Mouse (Mus musculus) spleen, postnatal 14 days (tissue): ENCODE results near the gene Lsr.
A peak's percentile ranks its signal among the peaks of the same experiment; 100 is the strongest.

Experiments
- DNase-seq, 2 experiments: peaks; one replicate each; pipeline ENCODE4 v3.0.0; 2021 to 2022; ENCODE audit warnings: low spot score in 2 of 2

The Lsr gene

DNA sequence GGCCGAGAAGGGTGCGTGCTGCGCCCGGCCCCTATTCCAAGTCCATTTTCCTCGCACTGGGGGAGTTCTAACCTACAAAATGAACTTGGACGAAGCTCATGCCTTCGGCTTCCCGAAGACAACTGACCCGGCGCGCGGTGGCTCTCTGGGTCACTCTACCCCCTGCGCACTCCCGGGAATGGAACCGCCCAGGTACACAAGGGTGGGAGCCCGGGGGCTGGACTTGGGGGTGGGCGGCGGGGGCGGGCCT, at the start of gene Lsr:
Lsr (minus strand) TSS at position 214 of the 250 bp plus-strand sequence.
- no peak for DNase-seq

DNA sequence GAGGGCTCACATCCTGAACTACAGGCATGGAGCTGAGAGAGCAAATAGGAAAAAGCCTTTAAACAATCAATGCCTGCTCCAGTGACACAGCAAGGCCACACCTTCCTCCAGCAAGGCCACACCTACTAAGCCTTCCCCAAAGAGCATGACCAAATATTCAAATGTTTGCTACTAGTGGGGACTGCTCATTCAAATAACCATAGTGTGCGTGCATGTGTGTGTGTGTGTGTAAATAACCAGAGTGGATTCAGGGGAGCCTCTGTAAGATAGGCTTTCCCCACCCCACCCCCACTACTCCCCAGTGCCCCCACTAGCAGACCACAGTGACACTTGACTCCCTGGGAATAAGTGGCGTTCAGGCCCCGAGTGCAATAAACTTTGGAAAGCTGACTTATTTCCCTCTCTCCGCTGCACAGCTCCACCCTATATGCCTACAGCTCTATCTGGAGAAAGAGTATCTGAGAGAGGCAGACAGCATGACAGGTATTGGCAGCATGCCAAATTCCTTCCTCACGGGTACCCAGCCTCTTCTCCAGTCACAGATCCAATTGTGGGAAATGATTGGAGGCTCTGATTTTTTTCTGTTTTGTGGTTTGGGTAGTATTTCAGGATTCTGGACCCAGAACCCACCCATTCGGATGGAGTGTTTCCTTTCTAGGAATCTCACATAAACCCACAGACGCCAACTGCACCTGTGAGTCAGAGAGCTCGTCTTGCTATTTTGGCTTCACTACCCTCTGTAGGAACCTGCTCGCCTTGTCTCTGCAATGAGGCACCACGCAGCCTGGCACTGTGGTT, 44.0 kb upstream of the Lsr start:
- DNase-seq: no peak

DNA sequence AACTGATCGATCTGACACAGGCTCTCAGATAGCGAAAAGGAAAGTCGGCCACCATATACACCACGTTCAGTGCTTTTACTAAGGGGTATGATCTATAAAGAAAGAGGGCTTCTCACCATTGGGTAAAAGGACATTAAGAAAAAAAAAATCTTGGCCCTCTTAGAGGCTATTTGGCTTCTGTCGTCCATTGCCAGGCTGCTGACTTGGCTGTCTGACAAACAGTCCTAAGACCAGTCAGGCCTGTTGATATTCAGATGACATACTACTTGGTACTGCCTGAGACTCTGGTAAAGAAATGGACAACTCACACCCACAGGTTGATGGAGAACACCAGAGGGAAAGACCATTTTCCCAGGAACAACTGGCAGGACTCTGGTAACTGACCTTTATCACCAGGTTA, 39.7 kb upstream of the Lsr start:
- no peak for DNase-seq

DNA sequence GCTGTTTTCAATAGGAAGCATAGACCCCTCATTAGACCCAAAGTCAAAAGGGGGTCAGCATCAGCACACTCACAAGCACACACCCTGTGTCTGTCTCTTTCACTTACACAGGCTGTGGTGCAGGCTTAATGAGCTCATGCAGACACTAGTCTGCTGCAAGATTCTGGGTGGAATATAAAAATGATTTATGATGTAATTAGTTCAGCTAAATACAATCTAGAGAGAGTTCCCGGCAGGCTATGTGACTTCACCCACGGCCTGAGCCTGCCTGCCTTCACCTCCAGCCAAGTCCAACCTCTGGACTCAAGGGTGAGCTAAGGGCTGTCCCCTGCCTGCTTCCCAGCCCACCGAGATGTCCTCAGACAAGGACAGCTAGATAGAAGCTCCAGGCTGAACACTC, 35.6 kb upstream of the Lsr start:
- no peak for DNase-seq

DNA sequence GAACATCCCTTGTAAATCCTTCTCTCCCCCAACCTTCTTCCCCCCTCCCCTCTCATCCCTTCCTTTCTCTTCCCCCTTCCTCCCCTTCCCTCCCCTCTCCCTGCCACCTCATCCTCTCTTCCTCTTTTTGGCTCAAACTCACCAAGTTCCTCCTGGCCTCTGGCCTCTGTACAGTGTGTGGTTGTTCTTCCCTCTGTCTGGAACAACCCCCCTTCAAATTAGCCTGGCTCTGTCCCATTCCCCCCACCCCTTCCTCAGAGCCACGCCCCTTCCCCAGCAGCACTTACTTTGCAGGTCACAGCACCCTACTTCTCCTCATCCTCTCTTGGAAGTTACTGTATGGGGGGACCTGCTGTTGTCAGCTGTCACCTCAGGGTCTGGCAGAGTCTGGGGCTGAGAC, 34.9 kb upstream of the Lsr start:
- no peak for DNase-seq

DNA sequence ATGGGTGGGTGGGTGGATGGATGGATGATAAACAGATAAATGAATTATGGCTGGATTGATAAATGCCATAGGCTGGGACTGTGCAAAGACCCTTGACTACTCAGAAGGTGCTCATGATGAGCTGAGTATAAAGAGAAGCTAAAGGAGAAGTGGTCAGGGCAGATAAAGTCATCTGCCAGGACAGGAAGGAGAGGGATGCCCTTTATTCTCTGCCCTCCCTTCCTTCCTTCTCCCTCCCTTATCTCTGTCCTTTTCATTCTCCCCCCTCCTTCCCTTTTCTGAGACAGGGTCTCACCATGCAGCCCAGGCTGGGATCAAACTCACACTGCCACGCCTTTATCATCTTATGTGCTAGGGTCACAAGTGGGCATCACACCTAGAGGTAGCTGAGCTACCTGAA, 34.5 kb upstream of the Lsr start:
- no peak for DNase-seq

DNA sequence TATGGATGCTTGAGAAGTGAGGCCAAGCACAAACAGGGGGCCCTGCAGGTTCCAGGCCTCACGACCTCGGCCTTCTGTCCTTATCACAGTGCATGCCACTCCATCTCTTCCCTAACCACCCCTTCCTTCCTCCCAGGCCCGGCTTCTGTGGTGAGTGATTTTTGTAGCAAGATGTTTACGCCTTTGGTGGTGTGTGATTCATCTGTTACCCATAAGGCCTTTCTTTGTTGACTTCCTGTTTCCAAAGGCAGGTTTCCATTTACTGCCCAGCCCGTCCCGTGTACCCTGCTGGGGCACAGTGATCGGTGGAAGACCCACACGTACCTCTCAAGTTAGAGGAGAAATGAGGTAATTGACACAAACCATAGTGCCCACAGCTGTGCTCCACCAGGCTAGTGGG, 29.4 kb upstream of the Lsr start:
- peak; percentile 11 to 16 for DNase-seq

DNA sequence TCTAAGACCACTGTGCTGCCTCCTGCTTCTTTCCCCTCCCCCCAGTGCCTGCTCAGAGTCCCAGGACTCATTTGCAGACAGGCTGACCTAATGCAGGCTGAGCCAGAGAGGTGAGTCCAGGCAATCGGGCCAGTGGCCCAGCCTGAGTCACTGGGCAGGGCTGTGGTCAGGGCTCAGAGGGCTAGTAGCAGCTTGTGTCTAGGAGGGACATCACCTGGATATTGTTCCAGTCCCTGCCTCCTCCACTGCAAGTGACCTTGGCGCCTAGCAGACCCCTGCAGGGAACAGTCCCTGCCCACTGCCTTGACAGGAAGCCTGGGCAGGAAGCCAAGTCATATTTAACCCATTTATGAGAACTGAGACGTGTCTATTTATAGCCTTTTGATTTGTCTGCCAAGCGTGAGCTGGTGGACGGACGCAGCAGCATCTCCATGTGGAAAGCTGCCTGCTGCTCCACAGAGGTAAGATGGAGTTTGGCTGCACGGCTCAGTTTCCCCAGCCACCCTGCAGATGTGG, 27.3 kb upstream of the Lsr start:
- peak; percentile 17 to 37 for DNase-seq

DNA sequence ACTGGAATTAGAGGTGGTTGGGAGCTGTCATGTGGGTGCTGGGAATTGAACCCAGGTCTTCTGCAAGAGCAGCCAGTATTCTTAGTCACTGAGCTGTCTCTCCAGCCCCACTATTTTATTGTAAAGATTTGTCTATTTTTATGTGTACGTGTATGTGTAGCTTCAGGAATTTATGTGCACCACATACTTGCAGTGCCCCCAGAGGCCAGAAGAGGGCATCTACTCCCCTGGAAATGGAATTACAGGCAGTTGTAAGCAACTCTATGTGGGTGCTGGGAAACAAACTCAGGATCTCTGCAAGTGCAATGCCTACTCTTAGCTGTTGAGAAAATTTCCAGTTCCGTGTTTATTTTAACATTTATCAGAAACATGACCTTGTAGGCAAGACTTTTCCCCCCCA, 23.2 kb upstream of the Lsr start:
- DNase-seq: no peak

DNA sequence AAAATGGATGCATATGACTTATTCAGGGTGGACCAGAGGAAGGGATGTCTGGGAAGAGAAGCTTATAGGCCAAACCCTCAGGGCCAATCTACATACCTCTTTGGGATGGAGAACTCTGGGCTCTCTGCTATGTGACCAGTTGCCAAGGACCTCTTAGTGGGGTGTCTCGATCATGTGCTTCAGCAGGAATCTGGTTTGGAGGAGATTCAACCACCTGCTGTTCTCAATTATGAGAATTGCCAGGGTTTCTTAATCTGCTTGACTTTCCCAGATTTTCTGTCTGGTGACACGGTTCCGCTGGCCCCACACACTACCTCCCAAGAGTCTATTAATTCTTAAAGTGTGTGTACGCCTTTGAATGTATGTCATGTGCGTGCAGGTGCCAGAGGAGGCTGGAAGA, 20.7 kb upstream of the Lsr start:
- DNase-seq: no peak

DNA sequence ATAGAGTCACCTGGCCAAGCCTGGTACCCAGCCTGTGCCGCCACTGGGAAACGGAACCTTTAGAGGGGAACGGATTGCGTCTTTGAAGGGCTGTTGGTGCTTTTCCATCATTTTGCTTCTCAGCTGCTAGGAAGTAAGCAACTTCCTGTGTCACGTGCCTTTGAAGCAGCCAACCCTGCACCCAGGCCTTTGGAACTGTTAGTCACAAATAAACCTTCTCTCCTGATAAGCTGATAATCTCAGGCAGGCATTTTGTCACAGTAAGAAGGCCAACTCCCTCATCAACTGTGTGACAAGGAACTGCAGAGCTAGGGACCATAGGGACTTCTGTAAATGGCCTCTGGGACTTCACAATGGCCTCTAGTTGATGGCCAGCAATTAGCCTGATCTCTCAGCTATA, 18.9 kb upstream of the Lsr start:
- DNase-seq: no peak

DNA sequence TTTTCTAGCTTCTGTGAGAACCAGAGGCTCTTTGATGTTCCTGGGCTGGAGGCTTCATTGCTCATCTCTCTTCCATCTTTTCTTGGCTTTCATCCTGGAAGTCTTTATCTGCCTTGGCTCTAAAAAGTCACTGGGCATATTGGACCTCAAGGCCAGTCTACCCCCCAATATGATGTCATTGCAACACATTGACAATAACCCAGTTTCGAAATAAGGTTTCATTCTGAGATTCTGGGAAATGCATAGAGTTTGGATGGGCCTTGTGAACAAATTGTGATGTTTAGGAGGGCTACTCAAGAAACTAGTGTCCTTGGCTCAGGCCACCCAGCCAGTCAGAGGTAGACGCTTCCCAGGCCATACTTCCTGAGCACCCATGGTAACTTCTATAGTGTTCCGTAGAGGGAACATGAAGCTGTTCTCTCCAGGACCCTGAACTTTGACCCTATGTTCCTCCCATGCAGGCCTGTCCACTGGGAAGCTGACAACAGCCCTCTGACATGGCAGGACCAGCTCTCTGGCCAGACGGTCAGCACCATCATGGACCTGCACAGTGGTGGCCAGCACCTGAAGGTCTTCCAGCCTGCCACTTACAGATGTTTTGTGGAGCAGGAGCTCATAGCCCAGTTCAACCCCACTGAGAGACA, 15.4 kb upstream of the Lsr start:
- DNase-seq: no peak

DNA sequence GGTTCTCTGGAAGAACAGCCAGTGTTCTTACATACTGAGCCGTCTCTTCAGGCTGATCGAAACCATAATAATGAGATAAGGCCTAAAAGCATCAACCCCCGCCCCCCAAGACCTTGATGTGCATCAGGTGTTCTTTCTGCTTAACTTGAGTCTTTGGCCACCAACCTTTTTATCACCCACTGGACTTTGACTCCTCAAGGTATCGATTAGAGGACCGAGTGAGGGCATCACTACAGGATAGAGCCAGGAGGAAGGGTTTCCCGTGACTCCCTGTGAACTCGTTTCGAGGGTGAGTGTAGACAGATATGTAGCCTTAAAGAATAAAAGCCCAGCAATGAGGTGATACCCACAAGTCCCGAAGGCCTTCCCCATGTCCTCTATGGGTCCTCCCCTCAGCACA, 12.1 kb upstream of the Lsr start:
- no peak for DNase-seq

DNA sequence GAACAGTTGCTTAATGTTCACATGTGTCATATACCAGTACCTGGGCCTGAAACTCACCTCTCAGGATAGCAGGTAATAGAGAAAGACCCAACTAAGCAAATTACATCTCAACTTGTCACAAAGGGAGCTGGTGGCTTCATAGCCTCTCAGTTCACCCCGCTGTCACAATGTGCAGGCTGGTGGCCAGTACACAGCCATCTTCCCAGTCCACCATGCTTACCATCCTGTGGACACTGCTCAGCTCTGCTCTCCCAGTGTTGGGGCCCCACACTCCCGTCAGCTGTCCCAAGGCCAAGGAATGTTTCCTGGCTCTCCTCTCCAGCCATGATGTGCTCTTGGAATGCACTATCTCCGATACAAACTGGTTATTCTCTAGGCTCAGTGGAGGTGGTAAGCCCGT, 8.4 kb upstream of the Lsr start:
- DNase-seq: no peak

DNA sequence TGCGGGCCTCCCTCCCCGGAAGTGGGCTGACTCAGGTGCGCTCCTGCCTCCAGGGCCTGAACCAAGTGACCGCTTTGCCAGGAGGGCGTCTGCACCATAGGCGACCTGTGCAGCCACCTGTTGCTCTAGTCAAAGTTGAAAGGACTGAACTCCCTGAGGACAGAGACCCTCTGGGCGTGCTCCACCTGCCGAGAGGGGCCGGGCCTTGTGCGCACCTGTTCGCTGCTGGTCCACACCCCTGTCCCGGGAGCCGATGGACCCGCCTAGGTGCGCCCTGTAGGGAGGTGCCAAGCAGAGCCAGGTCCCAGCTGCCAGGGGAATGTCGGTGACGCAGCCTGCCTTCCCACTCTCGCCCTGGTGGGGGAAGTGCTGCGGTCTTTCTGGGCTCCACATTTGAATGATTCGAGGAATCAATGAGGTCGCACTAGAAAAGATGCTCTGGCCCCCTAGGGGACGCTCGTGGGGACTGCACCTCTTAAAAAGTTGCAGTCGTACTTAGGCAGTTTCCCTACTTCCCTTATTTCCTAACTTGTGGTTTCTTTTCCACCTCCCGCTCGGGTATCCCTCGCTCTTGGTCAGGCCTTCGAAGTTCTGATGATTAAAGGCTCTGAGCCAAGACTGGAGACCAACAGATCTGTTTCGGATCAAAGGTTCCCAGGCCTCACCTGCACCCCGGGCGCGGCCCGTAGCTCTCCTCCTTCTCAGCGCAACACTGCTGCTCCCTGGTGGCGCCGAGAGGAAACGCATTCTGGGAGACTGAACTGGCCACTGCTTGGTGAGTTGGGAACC, 431 bp upstream of the Lsr start, which contains the start of gene Fam187b:
Fam187b (plus strand) TSS at position 290 of the 789 bp plus-strand sequence.
- peak; percentile 74 to 88 for DNase-seq

DNA sequence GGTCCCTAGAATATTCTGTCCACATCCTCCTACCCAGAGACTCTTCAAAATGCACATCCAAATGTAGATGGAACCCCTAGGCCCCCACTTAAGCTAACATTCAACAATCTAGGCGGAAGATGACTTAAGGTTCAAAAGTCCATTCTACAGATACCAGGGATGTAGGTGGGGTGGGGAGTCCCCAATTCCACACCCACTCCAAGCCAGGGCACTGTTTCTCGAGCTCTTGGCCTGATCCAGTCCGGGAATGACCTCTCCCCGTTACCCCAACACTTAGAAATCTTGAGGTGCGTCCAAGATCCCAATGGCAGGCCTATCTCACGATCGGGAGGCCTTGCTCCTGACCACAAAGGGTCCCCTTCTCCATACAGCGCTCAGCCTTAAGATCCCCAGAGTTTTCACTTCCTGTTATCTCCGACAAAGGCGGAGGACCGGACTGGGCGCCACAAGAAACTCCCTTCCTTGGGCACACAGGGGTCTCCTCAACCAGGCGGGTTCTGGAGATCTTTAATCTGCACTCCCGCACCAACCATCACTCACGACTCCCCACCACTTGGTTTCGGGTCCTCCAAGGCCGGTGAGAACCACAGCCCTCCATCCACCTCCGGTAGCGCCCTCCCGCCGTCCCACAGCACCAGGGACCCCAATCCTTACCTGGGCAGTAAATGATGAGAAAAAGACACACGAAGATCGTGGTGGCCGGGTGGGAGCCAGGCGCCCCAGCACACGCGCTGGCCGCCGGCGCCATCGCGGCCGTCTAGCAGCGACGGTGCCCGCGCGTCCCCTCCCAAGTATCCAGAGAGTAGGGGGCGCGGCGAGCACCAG, 626 bp downstream of the Lsr start:
- no peak for DNase-seq

DNA sequence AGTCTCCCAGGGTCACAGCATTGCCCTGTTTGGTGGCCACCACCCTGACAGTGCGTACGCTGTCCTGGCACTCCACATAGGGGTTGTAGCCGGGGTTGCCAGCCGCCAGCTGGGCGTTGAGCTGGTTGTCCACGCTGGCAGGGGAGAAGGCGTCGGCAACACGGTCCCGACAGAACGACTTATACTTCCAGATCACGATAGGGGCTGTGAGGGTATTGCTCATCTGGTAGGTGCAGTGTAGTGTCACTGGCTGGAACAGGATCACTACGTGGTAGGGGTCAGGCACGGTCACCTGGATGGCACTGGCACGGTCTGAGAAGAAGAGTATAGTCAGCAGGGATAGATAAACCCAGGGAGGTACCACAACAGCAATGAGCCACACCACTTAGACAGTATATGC, 1.4 kb downstream of the Lsr start:
- no peak for DNase-seq

DNA sequence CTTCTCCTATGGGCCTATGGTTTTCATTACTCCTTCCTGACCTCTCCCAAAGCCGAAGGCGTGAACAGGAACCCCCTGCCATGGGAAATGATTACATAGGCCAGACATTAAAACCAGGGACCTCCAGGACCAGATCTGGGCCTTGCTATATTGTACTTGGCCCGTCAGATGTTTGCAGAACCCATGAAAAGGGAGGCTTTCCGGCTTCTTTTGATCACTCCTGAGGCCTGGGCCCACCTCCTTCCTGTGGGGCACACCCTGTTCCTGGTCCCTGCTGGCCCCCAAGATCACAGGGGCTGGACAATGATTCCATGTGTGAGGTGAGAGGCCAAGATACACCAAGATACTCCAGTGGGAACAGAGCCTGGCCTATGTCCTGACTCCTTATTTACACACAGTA, 4.1 kb downstream of the Lsr start:
- DNase-seq: no peak

DNA sequence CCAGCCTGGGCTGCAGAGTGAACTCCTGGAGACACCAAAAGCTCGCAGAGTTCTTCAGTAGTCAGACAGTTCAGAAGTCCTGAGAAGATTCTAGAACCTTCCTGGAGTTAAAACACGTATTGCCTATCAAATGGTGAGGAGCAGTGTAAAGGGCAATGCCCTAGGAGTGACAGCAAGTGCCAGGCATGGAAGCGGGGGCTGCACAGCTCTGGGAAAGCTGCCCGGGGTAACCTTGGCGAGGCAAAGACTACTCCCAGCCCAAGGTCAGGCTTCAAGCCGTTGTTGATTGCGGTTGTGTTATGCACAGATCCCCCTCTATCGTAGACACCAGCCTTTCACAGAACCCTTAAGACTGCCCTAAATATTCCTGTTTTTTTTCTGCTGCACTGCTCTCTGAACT, 4.7 kb downstream of the Lsr start:
- no peak for DNase-seq

DNA sequence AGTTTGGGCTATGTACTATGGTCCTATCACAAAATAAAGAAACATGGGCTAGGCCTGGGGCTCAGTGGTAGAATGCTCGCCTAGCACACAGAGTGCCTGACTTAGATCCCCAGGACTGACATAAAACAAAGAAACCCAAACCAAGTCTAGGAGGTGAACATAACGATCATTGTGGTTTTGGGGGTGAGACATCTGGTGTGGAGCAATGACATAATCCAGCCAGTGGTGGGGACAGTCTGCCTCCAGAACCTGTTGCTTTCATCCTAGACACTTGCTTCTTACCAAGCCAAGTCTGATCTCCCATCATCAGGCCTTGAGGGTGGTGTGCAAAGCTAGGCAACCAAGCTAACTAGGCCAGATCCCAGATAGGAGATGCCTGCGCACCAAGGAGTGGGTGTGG, 6.6 kb downstream of the Lsr start:
- DNase-seq: no peak

DNA sequence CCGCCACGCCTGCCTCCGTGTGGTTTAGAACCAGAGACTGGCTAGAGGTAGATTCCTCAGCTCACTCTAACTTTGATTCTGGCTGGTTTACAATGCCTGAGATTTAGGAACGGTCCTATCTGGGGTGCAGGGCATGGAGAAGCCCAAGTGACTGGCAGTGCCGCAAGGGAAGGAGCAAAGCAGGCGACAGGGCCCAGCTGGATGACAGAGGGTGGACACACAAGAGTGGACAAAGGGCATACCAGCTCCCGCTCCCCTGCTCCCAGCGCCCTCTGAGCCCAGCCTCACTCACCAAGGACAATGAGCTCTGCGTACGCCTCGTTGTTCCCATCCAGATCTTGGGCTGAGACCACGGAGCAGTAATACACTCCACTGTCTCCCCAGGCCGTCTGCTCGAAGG, 7.6 kb downstream of the Lsr start:
- DNase-seq: no peak

DNA sequence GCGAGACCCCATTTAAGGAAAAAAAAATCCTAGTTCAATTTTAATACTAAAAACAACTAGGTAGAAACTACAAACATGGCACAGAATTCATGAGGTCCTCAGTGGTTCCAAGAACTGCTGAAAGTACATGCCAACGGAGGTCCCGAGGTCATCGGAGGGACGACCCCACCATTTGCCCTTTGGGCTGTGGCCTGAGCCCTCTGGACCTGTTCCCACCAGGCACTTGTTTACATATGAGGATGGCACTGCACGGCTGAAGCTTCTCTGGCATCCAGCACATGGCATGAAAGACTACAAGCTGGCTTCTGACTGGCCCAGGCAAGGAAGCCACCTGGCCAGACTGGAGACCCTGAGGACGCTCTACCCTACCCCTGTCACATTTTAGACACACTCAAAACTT, 8.9 kb downstream of the Lsr start:
- no peak for DNase-seq
